Mouse (Mus musculus) retina, embryonic 14.5 days (tissue): ENCODE results near the gene Cux1.

Experiments
- DNase-seq: peaks from one replicate; pipeline ENCODE4 v3.0.0-alpha.2; 2015; ENCODE audit warnings: low spot score

The Cux1 gene

GRCm38 (mm10) chr5:136198474-136199391 lies 368.6 kb downstream of the Cux1 start, which contains the start of gene Prkrip1:
Gene Prkrip1 (minus strand): TSS chr5:136198963.
- peak; percentile 99 for DNase-seq
